Mouse (Mus musculus) limb, embryonic 11.5 days (tissue): Measurements from ENCODE around the gene Neurl4. TPM values are rescaled to one million over a fixed set of nuclear protein-coding genes. Genes with fewer than 3 reads are reported as not detected.
A peak's percentile ranks its signal among the peaks of the same experiment; 100 is the strongest.
"Not testable (repeated sequence)": the region's sequence is repeated elsewhere in the genome, so short reads cannot be mapped to it uniquely, and the experiment has no call there.

Experiments used
- ATAC-seq: fragments of 200-750 bp; cut with Nextera tagmentation; 2 replicates; pipeline ENCODE4 v1.8.0; 2017; ENCODE audit warnings: low read depth; ENCODE audit not compliant: insufficient number of reproducible peaks, low FRiP score, low TSS enrichment
- DNase-seq: peaks from one replicate; pipeline ENCODE4 v3.0.0-alpha.2; 2015; ENCODE audit warnings: low spot score
- H3K27ac ChIP-seq: fragments of 300-500 bp; sonication (generic); replicated peaks from 2 replicates; pipeline ENCODE4 v1.5.1; 2014; ENCODE audit warnings: low read depth, mild to moderate bottlenecking, low read length
- H3K27me3 ChIP-seq: fragments of 300-500 bp; sonication (generic); 2 replicates; pipeline ENCODE4 v1.6.1; 2014; ENCODE audit warnings: mild to moderate bottlenecking, low read length, mixed read lengths; ENCODE audit not compliant: control insufficient read depth, insufficient read depth
- H3K36me3 ChIP-seq: fragments of 300-500 bp; sonication (generic); 2 replicates; pipeline ENCODE4 v1.6.1; 2014; ENCODE audit warnings: mild to moderate bottlenecking, low read length, moderate library complexity, mixed read lengths; ENCODE audit not compliant: control insufficient read depth, insufficient read depth
- H3K4me1 ChIP-seq: fragments of 300-500 bp; sonication (generic); 2 replicates; pipeline ENCODE4 v1.6.1; 2014; ENCODE audit warnings: low read length, mixed read lengths; ENCODE audit not compliant: control insufficient read depth, insufficient read depth
- H3K4me2 ChIP-seq: fragments of 300-500 bp; sonication (generic); 2 replicates; pipeline ENCODE4 v1.6.1; 2014; ENCODE audit warnings: low read depth, mild to moderate bottlenecking, moderate library complexity; ENCODE audit not compliant: severe bottlenecking
- H3K4me3 ChIP-seq: fragments of 300-500 bp; sonication (generic); 2 replicates; pipeline ENCODE4 v1.5.1; 2014; ENCODE audit warnings: low read depth, low read length
- H3K9ac ChIP-seq: fragments of 300-500 bp; sonication (generic); 2 replicates; pipeline ENCODE4 v1.6.1; 2014; ENCODE audit warnings: mild to moderate bottlenecking, low read length
- H3K9me3 ChIP-seq: fragments of 300-500 bp; sonication (generic); 2 replicates; pipeline ENCODE4 v1.6.1; 2016; ENCODE audit warnings: low read length; ENCODE audit not compliant: control insufficient read depth
- WGBS: fragments of 180-500 bp; shearing (Covaris S2); extraction: QIAGEN DNeasy Blood & Tissue Kit; methylation state at CpG from one replicate; pipeline ENCODE4 v1.1.7; 2014; 5-methylcytosine and 5-hydroxymethylcytosine counted together
- polyA plus RNA-seq: library from polyadenylated mRNA; unstranded; fragments of >200 nt; fragmentation: Nextera tagmentation; extraction: Ambion mirVana; gene quantifications from 2 replicates; pipeline ENCODE4 v1.2.1, GENCODE M21; 2014

Neurl4 gene
- polyA plus RNA-seq, 1 experiment from 2014 or later, result 15.5 TPM

DNA sequence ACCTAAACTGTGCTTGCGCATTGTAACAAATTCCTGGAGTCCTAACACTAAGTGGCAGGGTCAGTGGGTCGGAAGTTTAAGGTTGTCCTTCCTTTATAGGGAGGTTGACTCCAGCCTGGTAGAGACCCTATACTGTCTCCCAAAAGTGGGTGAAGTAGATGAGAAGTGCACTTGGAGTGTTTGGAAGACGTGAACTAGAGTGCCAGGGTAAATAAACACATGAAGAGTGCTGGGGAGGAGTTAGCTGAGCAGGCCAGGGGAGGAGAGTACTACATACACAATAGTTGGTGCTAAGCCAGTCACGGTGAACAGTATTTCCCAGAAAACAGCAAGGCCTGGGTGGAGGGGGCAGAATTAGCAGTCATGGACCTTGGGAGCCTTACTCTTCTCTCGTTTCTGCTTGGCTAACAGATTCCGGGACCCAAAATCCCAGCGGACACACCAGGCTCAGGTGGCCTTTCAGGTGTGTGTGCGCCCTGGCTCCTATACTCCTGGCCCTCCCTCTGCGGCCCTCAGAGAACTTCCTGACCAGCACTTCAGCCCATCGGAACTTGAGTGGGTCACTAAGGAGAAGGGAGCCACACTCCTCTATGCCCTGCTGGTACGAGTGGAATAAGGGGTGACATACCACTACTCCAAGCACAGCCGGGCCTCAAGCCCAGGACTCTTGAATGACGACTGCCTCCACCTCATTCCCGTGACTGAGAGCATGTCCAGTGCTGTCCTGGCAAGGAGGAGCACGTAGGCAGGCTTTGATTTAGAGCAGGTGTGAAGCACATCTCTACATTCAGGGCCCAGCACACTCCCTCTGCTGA, 12.1 kb downstream of the Neurl4 start:
- ATAC-seq, result no peak
- DNase-seq, result no peak
- no peaks in the 10 kb centered on the region for H3K27me3 ChIP-seq
- 76% methylated on average over 15 of the region's 15 CpGs for WGBS
- peaks cover 53% of the 10 kb centered on the region for H3K36me3 ChIP-seq
- H3K4me3 ChIP-seq, result peak overlapping the region; percentile 95
- H3K9ac ChIP-seq, result peak overlapping the region; percentile 88; the same call in 1 of the 2 replicates
- H3K9me3 ChIP-seq, result no peaks in the 10 kb centered on the region
- no peak overlapping the region for H3K27ac ChIP-seq
- peak overlapping the region; percentile 96 for H3K4me2 ChIP-seq
- H3K4me1 ChIP-seq, result peaks cover 14% of the 10 kb centered on the region

- H3K4me2 ChIP-seq, result peak within 1 kb of the TSS; percentile 96
- DNase-seq, result peak; percentile 94
- peaks cover 14% of the 10 kb centered on the region for H3K4me1 ChIP-seq
- H3K4me3 ChIP-seq, result peak within 1 kb of the TSS; percentile 95
- WGBS, result 2% methylated on average over 61 of the region's 61 CpGs
- H3K9ac ChIP-seq, result peak within 1 kb of the TSS; percentile 88
- H3K9me3 ChIP-seq, result no peaks in the 10 kb centered on the region
- peak; percentile 74 for ATAC-seq
- peaks cover 50% of the 10 kb centered on the region for H3K36me3 ChIP-seq
- no peaks in the 10 kb centered on the region for H3K27me3 ChIP-seq
- H3K27ac ChIP-seq, result peak within 1 kb of the TSS; percentile 83
These were observed 12.9 kb downstream of the Neurl4 start, which contains the start of gene Gps2 for GRCm38 (mm10) chr11:69913554-69914371. Gene Gps2 (plus strand): TSS chr11:69913888.

GRCm38 (mm10) chr11:69914372-69914764, 13.5 kb downstream of the Neurl4 start:
- H3K9ac ChIP-seq, result peak overlapping the region; percentile 88
- DNase-seq, result no peak
- no peak for ATAC-seq
- H3K9me3 ChIP-seq, result no peaks in the 10 kb centered on the region
- H3K27me3 ChIP-seq, result no peaks in the 10 kb centered on the region
- peaks cover 15% of the 10 kb centered on the region for H3K4me1 ChIP-seq
- 2% methylated on average over 17 of the region's 17 CpGs for WGBS
- H3K36me3 ChIP-seq, result peaks cover 52% of the 10 kb centered on the region
- peak overlapping the region; percentile 83 for H3K27ac ChIP-seq
- peak overlapping the region; percentile 96 for H3K4me2 ChIP-seq
- peak overlapping the region; percentile 95 for H3K4me3 ChIP-seq

DNA sequence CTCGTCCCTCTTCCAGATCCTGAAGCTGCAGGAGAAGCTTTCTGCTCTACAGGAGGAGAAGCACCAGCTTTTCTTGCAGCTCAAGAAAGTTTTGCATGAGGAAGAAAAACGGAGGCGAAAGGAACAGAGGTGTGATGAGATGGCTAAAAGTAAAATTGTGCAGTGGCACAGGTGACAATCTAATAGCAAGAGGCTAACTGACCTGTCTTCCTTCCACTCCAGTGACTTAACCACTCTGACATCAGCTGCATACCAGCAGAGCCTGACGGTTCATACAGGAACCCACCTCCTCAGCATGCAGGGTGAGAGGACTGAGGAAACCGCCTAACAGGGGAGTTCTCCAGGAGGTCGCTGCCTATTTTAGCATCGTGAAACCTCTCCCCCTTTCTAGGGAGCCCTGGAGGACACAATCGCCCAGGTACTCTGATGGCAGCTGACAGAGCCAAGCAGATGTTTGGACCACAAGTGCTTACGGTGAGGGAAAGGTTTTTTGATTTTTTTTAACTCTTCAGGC, 14.1 kb downstream of the Neurl4 start:
- Histone ChIP-seq H3K36me3 (peaks cover 47% of the 10 kb centered on the region), H3K9me3 (no peaks in the 10 kb centered on the region), H3K4me2 (peak overlapping the region; percentile 96), H3K27me3 (no peaks in the 10 kb centered on the region), H3K9ac (no peak overlapping the region; the same call in 1 of the 2 replicates), H3K4me1 (peaks cover 19% of the 10 kb centered on the region), H3K27ac (no peak overlapping the region), H3K4me3 (peak overlapping the region; percentile 95)
- 34% methylated on average over 9 of the region's 9 CpGs for WGBS
- ATAC-seq, result no peak
- DNase-seq, result no peak

DNA sequence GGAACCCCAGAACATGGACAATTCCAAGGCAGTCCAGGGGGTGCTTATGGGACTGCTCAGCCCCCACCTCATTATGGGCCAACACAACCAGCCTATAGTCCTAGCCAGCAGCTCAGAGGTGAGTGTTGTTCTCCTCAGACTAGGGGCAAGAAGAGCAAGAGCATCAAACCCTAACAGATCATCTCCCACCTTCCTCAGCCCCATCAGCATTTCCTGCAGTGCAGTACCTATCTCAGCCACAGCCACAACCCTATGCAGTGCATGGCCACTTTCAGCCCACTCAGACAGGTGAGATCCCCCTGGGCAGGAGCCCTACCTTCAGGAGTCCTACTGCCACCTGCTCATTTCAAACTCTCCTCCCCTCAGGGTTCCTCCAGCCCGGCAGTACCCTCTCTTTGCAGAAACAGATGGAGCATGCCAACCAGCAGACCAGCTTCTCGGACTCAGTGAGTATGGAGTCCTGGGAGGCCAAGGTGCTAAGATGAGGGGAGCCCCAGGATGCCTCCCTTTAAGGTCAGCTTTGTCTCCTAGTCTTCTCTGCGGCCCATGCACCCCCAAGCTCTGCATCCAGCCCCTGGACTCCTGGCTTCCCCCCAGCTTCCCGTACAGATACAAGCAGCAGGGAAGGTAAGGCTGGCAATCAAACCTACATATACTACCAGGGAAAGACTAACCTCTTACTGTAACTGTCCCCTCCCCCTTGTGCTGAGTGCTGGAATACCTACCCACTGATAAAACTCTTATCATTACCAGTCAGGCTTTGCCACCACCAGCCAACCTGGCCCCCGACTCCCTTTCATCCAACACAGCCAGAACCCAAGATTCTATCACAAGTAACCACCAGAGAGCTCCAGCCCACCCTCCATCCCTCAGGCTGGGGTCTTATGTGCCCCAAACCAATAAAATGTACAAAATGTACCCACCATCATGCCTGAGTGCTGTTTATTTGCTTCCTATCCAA, 15.1 kb downstream of the Neurl4 start:
- Histone ChIP-seq H3K4me2 (no peak overlapping the region), H3K4me1 (peaks cover 19% of the 10 kb centered on the region), H3K9ac (no peak overlapping the region), H3K36me3 (peaks cover 38% of the 10 kb centered on the region), H3K4me3 (0 out of 2 replicates have a peak overlapping the region, but pooled peaks have one; percentile 95), H3K9me3 (no peaks in the 10 kb centered on the region), H3K27ac (no peak overlapping the region), H3K27me3 (no peaks in the 10 kb centered on the region)
- DNase-seq (no peak), ATAC-seq (no peak)
- WGBS, result 63% methylated on average over 5 of the region's 5 CpGs

DNA sequence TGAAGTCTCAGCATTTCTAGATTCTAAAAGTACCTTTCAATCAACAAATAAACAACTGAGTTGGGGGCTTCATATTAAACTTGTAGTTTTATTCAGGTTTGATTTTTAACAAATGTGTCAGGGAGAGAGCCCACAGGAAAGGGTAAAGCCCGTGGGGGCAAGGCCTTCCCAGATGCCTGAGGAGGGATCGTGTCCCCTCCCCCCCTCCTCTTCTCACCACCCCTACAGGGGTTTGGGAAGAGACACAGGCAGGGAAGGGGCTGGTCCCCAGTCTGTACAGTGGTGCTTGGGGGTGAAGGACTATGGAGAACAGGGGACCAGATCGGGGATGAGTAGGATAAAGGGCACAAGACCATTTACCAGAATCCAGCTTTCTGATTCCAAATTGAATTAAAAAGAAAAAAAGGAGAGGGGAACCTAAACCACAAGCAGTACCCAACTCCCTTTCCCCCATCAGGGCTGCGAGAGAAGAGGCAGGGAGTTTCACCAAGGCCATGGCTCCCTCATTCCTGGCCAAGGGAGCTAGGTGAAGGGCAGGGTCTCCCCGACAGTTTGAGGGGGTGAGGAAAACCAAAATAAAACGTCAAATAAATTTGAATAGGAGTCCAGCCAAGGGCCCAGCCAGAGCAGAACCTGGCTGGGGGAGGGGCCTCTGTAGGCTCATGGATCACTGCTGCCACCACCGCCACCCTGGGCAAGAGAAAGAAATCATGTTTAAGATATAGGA, 15.9 kb downstream of the Neurl4 start:
- H3K27ac ChIP-seq, H3K9ac ChIP-seq, H3K4me3 ChIP-seq, H3K27me3 ChIP-seq, H3K9me3 ChIP-seq, DNase-seq, ATAC-seq, H3K4me2 ChIP-seq: not testable (repeated sequence)
- H3K4me1 ChIP-seq, result peaks cover 19% of the 10 kb centered on the region
- H3K36me3 ChIP-seq, result peaks cover 30% of the 10 kb centered on the region
- 70% methylated on average over 7 of the region's 7 CpGs for WGBS

GRCm38 (mm10) chr11:69917379-69917948, 16.6 kb downstream of the Neurl4 start:
- Histone ChIP-seq H3K36me3 (peaks cover 26% of the 10 kb centered on the region), H3K9me3 (no peaks in the 10 kb centered on the region), H3K4me1 (peaks cover 19% of the 10 kb centered on the region), H3K9ac (no peak overlapping the region), H3K27ac (no peak overlapping the region), H3K27me3 (no peaks in the 10 kb centered on the region), H3K4me3 (no peak overlapping the region), H3K4me2 (no peak overlapping the region)
- ATAC-seq (no peak), DNase-seq (no peak)
- 87% methylated on average over 8 of the region's 8 CpGs for WGBS
